Mouse (Mus musculus) stomach, embryonic 16.5 days (tissue): ENCODE measurements around the gene Riox1. TPM values are rescaled to one million over a fixed set of nuclear protein-coding genes. Genes with fewer than 3 reads are reported as not detected.

Source experiments
- ATAC-seq: fragments of 200-750 bp; cut with Nextera tagmentation; 2 replicates; pipeline ENCODE4 v1.8.0; 2017; ENCODE audit warnings: moderate number of reproducible peaks, moderate TSS enrichment; ENCODE audit not compliant: insufficient read depth, low FRiP score
- H3K27ac ChIP-seq: fragments of 300-500 bp; sonication (generic); 2 replicates; pipeline ENCODE4 v1.5.1; 2014; ENCODE audit warnings: low read length
- H3K27me3 ChIP-seq: fragments of 300-500 bp; sonication (generic); 2 replicates; pipeline ENCODE4 v1.6.1; 2014; ENCODE audit warnings: low read length, control low read depth, mixed read lengths; ENCODE audit not compliant: control insufficient read depth, insufficient read depth
- H3K36me3 ChIP-seq: fragments of 300-500 bp; sonication (generic); 2 replicates; pipeline ENCODE4 v1.6.1; 2014; ENCODE audit warnings: low read length; ENCODE audit not compliant: control insufficient read depth, insufficient read depth
- H3K4me1 ChIP-seq: fragments of 300-500 bp; sonication (generic); 2 replicates; pipeline ENCODE4 v1.6.1; 2014; ENCODE audit warnings: low read length, control low read depth, mixed read lengths; ENCODE audit not compliant: control insufficient read depth, insufficient read depth
- H3K4me2 ChIP-seq: fragments of 300-500 bp; sonication (generic); 2 replicates; pipeline ENCODE4 v1.6.1; 2014; ENCODE audit warnings: low read depth, low read length, mixed read lengths
- H3K4me3 ChIP-seq: fragments of 300-500 bp; sonication (generic); replicated peaks from 2 replicates; pipeline ENCODE4 v1.5.1; 2014; ENCODE audit warnings: mild to moderate bottlenecking, low read length
- H3K9ac ChIP-seq: fragments of 300-500 bp; sonication (generic); 2 replicates; pipeline ENCODE4 v1.6.1; 2014; ENCODE audit warnings: low read length
- H3K9me3 ChIP-seq: fragments of 300-500 bp; sonication (generic); replicated peaks from 2 replicates; pipeline ENCODE4 v1.6.1; 2016; ENCODE audit warnings: low read length, control low read depth; ENCODE audit not compliant: control insufficient read depth
- WGBS: fragments of 180-500 bp; shearing (Covaris S2); extraction: QIAGEN DNeasy Blood & Tissue Kit; methylation state at CpG from one replicate; pipeline ENCODE4 v1.1.7; 2014; 5-methylcytosine and 5-hydroxymethylcytosine counted together
- polyA plus RNA-seq: library from polyadenylated mRNA; unstranded; fragments of >200 nt; fragmentation: Nextera tagmentation; extraction: Ambion mirVana; gene quantifications from 2 replicates; pipeline ENCODE4 v1.2.1, GENCODE M21; 2015

Riox1 gene
- polyA plus RNA-seq, 1 experiment from 2014 or later: 5.8 TPM

GRCm38 (mm10) chr12:83940031-83940430, 10.4 kb upstream of the Riox1 start:
- 68% methylated on average over 4 of the region's 4 CpGs for WGBS
- H3K27me3 ChIP-seq: no peaks in the 10 kb centered on the region
- H3K4me1 ChIP-seq: no peaks in the 10 kb centered on the region
- H3K9me3 ChIP-seq: no peaks in the 10 kb centered on the region
- H3K4me2 ChIP-seq: no peak overlapping the region
- no peak for ATAC-seq
- no peak overlapping the region for H3K4me3 ChIP-seq
- H3K36me3 ChIP-seq: no peaks in the 10 kb centered on the region
- no peak overlapping the region for H3K27ac ChIP-seq
- no peak overlapping the region for H3K9ac ChIP-seq

GRCm38 (mm10) chr12:83941938-83942337, 8.5 kb upstream of the Riox1 start:
- 73% methylated on average over 3 of the region's 3 CpGs for WGBS
- no peak for ATAC-seq
- Histone ChIP-seq H3K36me3 (no peaks in the 10 kb centered on the region), H3K4me3 (no peak overlapping the region), H3K27me3 (no peaks in the 10 kb centered on the region), H3K27ac (no peak overlapping the region), H3K4me1 (no peaks in the 10 kb centered on the region), H3K9me3 (no peaks in the 10 kb centered on the region), H3K4me2 (no peak overlapping the region), H3K9ac (no peak overlapping the region)

- Histone ChIP-seq H3K9me3 (no peaks in the 10 kb centered on the region; the same call in 1 of the 2 replicates), H3K27ac (no peak overlapping the region; the same call in 1 of the 2 replicates), H3K4me1 (peaks cover 17% of the 10 kb centered on the region), H3K27me3 (no peaks in the 10 kb centered on the region), H3K9ac (no peak overlapping the region), H3K4me3 (no peak overlapping the region), H3K36me3 (0 out of 2 replicates have a peak, but pooled peaks cover 4% of the 10 kb centered on the region), H3K4me2 (no peak overlapping the region)
- ATAC-seq: no peak
- WGBS: 77% methylated on average over 8 of the region's 8 CpGs
Observed at GRCm38 (mm10) chr12:83947260-83947811, 3.1 kb upstream of the Riox1 start.

- 0 out of 2 replicates have a peak, but pooled peaks cover 9% of the 10 kb centered on the region for H3K36me3 ChIP-seq
Observed at GRCm38 (mm10) chr12:83949043-83949442, 1.4 kb upstream of the Riox1 start.

GRCm38 (mm10) chr12:83949776-83950492, 474 bp upstream of the Riox1 start:
- H3K27ac ChIP-seq: peak overlapping the region; percentile 69; the same call in 1 of the 2 replicates
- H3K9ac ChIP-seq: peak overlapping the region; percentile 87
- H3K4me1 ChIP-seq: peaks cover 24% of the 10 kb centered on the region
- peak overlapping the region; percentile 88 for H3K4me3 ChIP-seq
- peak overlapping the region; percentile 97 for H3K4me2 ChIP-seq
- no peaks in the 10 kb centered on the region; the same call in 1 of the 2 replicates for H3K9me3 ChIP-seq
- WGBS: 23% methylated on average over 11 of the region's 11 CpGs
- H3K36me3 ChIP-seq: 0 out of 2 replicates have a peak, but pooled peaks cover 9% of the 10 kb centered on the region
- H3K27me3 ChIP-seq: no peaks in the 10 kb centered on the region
- no peak for ATAC-seq

More at GRCm38 (mm10) chr12:83949043-83949442, 1.4 kb upstream of the Riox1 start:
- H3K4me1 ChIP-seq: peaks cover 24% of the 10 kb centered on the region
- H3K4me3 ChIP-seq: no peak overlapping the region
- H3K27me3 ChIP-seq: no peaks in the 10 kb centered on the region
- no peaks in the 10 kb centered on the region; the same call in 1 of the 2 replicates for H3K9me3 ChIP-seq
- H3K27ac ChIP-seq: no peak overlapping the region
- H3K4me2 ChIP-seq: no peak overlapping the region
- no peak overlapping the region for H3K9ac ChIP-seq
- 71% methylated on average over 4 of the region's 4 CpGs for WGBS
- no peak for ATAC-seq

GRCm38 (mm10) chr12:83950840-83951701, 663 bp downstream of the Riox1 start:
- peak overlapping the region; percentile 88 for H3K4me3 ChIP-seq
- H3K9me3 ChIP-seq: no peaks in the 10 kb centered on the region; the same call in 1 of the 2 replicates
- peak overlapping the region; percentile 97 for H3K4me2 ChIP-seq
- peak overlapping the region; percentile 69 for H3K27ac ChIP-seq
- peak; percentile 56 for ATAC-seq
- no peaks in the 10 kb centered on the region for H3K27me3 ChIP-seq
- H3K4me1 ChIP-seq: peaks cover 24% of the 10 kb centered on the region
- under 1% methylated on average over 109 of the region's 116 CpGs for WGBS
- H3K36me3 ChIP-seq: 0 out of 2 replicates have a peak, but pooled peaks cover 9% of the 10 kb centered on the region
- H3K9ac ChIP-seq: peak overlapping the region; percentile 87

GRCm38 (mm10) chr12:83951711-83952575, 1.5 kb downstream of the Riox1 start:
- Histone ChIP-seq H3K4me1 (peaks cover 24% of the 10 kb centered on the region), H3K36me3 (0 out of 2 replicates have a peak, but pooled peaks cover 9% of the 10 kb centered on the region), H3K9ac (peak overlapping the region; percentile 87), H3K27me3 (no peaks in the 10 kb centered on the region), H3K4me3 (peak overlapping the region; percentile 88), H3K4me2 (peak overlapping the region; percentile 97), H3K9me3 (no peaks in the 10 kb centered on the region; the same call in 1 of the 2 replicates), H3K27ac (no peak overlapping the region)
- WGBS: 55% methylated on average over 32 of the region's 32 CpGs
- no peak for ATAC-seq

GRCm38 (mm10) chr12:83958278-83958677, 7.9 kb downstream of the Riox1 start:
- 0 out of 2 replicates have a peak, but pooled peaks cover 2% of the 10 kb centered on the region for H3K4me1 ChIP-seq
- no peak overlapping the region for H3K4me2 ChIP-seq
- 0 out of 2 replicates have a peak, but pooled peaks cover 4% of the 10 kb centered on the region for H3K36me3 ChIP-seq
- H3K4me3 ChIP-seq: no peak overlapping the region
- no peaks in the 10 kb centered on the region for H3K9me3 ChIP-seq
- no peak overlapping the region for H3K27ac ChIP-seq
- 94% methylated on average over 9 of the region's 9 CpGs for WGBS
- no peak for ATAC-seq
- H3K9ac ChIP-seq: no peak overlapping the region
- H3K27me3 ChIP-seq: no peaks in the 10 kb centered on the region
